Mouse (Mus musculus) stomach, embryonic 16.5 days (tissue): ENCODE results near the gene Smtnl1. TPM values are rescaled to one million over a fixed set of nuclear protein-coding genes. Genes with fewer than 3 reads are reported as not detected.
A peak's percentile ranks its signal among the peaks of the same experiment; 100 is the strongest.
"Not testable (repeated sequence)": the region's sequence is repeated elsewhere in the genome, so short reads cannot be mapped to it uniquely, and the experiment has no call there.

ENCODE experiments used
- ATAC-seq: fragments of 200-750 bp; cut with Nextera tagmentation; 2 replicates; pipeline ENCODE4 v1.8.0; 2017; ENCODE audit warnings: moderate number of reproducible peaks, moderate TSS enrichment; ENCODE audit not compliant: insufficient read depth, low FRiP score
- H3K27ac ChIP-seq: fragments of 300-500 bp; sonication (generic); 2 replicates; pipeline ENCODE4 v1.5.1; 2014; ENCODE audit warnings: low read length
- H3K27me3 ChIP-seq: fragments of 300-500 bp; sonication (generic); 2 replicates; pipeline ENCODE4 v1.6.1; 2014; ENCODE audit warnings: low read length, control low read depth, mixed read lengths; ENCODE audit not compliant: control insufficient read depth, insufficient read depth
- H3K36me3 ChIP-seq: fragments of 300-500 bp; sonication (generic); 2 replicates; pipeline ENCODE4 v1.6.1; 2014; ENCODE audit warnings: low read length; ENCODE audit not compliant: control insufficient read depth, insufficient read depth
- H3K4me1 ChIP-seq: fragments of 300-500 bp; sonication (generic); 2 replicates; pipeline ENCODE4 v1.6.1; 2014; ENCODE audit warnings: low read length, control low read depth, mixed read lengths; ENCODE audit not compliant: control insufficient read depth, insufficient read depth
- H3K4me2 ChIP-seq: fragments of 300-500 bp; sonication (generic); 2 replicates; pipeline ENCODE4 v1.6.1; 2014; ENCODE audit warnings: low read depth, low read length, mixed read lengths
- H3K4me3 ChIP-seq: fragments of 300-500 bp; sonication (generic); replicated peaks from 2 replicates; pipeline ENCODE4 v1.5.1; 2014; ENCODE audit warnings: mild to moderate bottlenecking, low read length
- H3K9ac ChIP-seq: fragments of 300-500 bp; sonication (generic); 2 replicates; pipeline ENCODE4 v1.6.1; 2014; ENCODE audit warnings: low read length
- H3K9me3 ChIP-seq: fragments of 300-500 bp; sonication (generic); replicated peaks from 2 replicates; pipeline ENCODE4 v1.6.1; 2016; ENCODE audit warnings: low read length, control low read depth; ENCODE audit not compliant: control insufficient read depth
- WGBS: fragments of 180-500 bp; shearing (Covaris S2); extraction: QIAGEN DNeasy Blood & Tissue Kit; methylation state at CpG from one replicate; pipeline ENCODE4 v1.1.7; 2014; 5-methylcytosine and 5-hydroxymethylcytosine counted together
- polyA plus RNA-seq: library from polyadenylated mRNA; unstranded; fragments of >200 nt; fragmentation: Nextera tagmentation; extraction: Ambion mirVana; gene quantifications from 2 replicates; pipeline ENCODE4 v1.2.1, GENCODE M21; 2015

Smtnl1 gene
- polyA plus RNA-seq, 1 experiment from 2014 or later: 1.7 TPM

DNA sequence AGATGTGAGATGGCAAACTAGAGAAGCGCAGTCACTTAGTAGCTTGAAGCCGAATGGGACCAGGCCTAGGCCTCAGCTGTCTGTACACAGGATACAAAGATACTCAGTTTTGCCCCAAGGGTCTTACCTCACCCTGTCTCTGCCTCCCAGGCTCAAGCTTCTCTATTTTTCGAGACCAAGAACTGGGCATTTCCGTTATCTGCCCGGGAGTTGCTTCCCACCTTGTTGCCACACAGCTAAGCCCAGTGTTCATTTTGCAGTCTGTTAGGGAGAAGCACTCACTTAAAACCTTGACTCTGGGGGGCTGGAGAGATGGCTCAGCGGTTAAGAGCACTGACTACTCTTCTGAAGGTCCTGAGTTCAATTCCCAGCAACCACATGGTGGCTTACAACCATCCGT, 18.5 kb downstream of the Smtnl1 start:
- ATAC-seq: no peak
- Histone ChIP-seq H3K4me3 (no peak overlapping the region), H3K36me3 (no peaks in the 10 kb centered on the region), H3K27me3 (no peaks in the 10 kb centered on the region), H3K9ac (no peak overlapping the region), H3K4me1 (peaks cover 4% of the 10 kb centered on the region; the same call in 1 of the 2 replicates), H3K9me3 (no peaks in the 10 kb centered on the region), H3K4me2 (no peak overlapping the region), H3K27ac (no peak overlapping the region)
- WGBS: 87% methylated on average over 7 of the region's 7 CpGs

DNA sequence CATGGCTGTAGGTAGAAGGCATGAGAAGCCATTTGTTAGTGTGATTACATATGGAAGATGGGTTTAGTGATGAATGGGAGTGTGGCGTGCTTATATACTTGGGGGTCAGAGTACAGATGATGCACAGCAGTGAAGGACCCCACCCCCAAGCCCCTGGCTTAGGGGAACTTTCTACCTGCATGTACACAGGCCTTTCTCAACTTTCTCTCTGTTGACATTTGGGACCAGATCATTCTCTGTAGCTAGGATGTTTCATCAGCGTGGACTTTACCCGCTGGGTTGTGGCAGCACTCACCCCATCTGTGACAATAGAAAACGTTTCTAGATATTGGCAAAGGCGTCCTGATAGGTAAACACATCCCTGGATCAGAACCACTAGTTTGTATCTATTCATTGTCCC, 21.2 kb downstream of the Smtnl1 start:
- H3K4me3 ChIP-seq, H3K27ac ChIP-seq, H3K4me2 ChIP-seq, H3K4me1 ChIP-seq, ATAC-seq, H3K9ac ChIP-seq, H3K27me3 ChIP-seq, H3K9me3 ChIP-seq, H3K36me3 ChIP-seq: not testable (repeated sequence)
- 70% methylated on average over 5 of the region's 5 CpGs for WGBS

DNA sequence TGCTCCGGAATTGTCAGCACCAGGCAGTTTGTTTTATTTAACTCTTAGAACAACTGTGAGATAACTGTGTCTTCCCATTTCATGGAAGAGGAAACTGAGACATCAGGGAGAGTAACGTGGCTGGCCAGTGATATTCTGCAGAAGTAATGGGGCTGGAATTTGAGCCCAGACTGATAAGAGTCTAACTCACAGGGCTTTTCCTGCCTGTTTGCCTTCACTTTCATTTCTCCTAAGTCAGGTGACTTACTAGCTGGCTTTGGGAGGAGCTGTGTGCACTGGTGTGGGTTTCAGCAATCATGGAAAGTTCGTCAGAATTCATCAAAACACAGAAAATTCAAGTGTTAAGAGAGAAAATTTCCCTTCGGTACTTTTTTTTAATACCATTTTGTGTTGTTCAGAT, 22.1 kb downstream of the Smtnl1 start:
- H3K27ac ChIP-seq: no peak overlapping the region
- no peak overlapping the region for H3K4me2 ChIP-seq
- H3K36me3 ChIP-seq: no peaks in the 10 kb centered on the region
- ATAC-seq: no peak
- H3K4me3 ChIP-seq: no peak overlapping the region
- peaks cover 4% of the 10 kb centered on the region; the same call in 1 of the 2 replicates for H3K4me1 ChIP-seq
- H3K9ac ChIP-seq: no peak overlapping the region
- WGBS: 75% methylated on average over 4 of the region's 4 CpGs
- H3K9me3 ChIP-seq: no peaks in the 10 kb centered on the region; the same call in 1 of the 2 replicates
- H3K27me3 ChIP-seq: no peaks in the 10 kb centered on the region

DNA sequence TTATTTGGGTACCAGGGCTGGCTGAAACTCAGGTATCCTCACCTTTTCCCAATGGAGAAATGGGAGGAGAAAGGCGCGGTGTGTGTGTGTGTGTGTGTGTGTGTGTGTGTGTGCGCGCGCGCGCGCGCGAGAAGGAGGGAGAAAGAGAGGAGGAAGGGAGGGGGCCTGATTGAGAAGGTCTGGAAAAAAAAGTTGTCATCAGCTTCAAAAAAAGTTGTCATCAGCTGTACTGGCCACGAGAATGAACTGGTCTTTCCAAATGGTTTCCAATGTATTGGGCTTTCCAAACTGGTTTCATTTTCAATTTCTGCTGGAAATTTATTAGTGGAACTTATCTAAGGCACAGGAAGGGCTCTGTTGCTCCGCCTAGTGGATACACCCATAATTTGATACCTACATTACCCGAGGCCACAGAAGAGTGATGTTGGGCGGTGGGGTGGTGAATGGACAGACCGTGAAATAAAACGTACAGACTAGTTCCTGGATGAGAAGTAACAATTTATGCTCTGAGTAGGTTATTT, 23.4 kb downstream of the Smtnl1 start:
- H3K9ac ChIP-seq: peak overlapping the region; percentile 77
- WGBS: under 1% methylated on average over 16 of the region's 16 CpGs
- H3K36me3 ChIP-seq: no peaks in the 10 kb centered on the region
- H3K27me3 ChIP-seq: no peaks in the 10 kb centered on the region
- peak overlapping the region; percentile 80 for H3K4me2 ChIP-seq
- peak overlapping the region; percentile 66 for H3K27ac ChIP-seq
- H3K4me3 ChIP-seq: peak overlapping the region; percentile 52
- peaks cover 4% of the 10 kb centered on the region; the same call in 1 of the 2 replicates for H3K4me1 ChIP-seq
- ATAC-seq: peak; percentile 75; the same call in 1 of the 2 replicates
- H3K9me3 ChIP-seq: peaks cover 3% of the 10 kb centered on the region; the same call in 1 of the 2 replicates

DNA sequence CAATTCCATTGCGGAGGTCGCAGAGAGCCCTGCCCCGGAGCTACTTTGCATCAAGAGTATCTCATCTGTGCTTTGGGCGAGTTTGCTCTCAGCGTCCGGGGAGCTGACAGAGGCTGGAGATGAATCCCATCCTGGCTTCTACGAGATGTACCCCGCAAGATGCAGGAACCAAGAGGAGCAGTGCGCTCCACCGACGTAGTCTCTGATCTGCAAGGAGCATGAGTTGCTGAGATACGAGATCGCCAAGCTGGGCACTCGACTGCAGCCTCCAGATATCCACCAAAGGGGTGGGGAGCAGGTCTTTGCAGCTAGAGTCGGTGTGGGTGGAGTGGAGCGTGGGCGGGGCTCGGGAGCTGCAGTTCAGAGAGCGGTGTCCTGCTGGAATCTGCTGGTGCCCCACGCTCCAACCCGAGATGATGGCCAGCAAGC, 23.9 kb downstream of the Smtnl1 start, which contains the start of gene Ube2l6:
Ube2l6 (plus strand) TSS at position 336 of the 429 bp plus-strand sequence.
- Histone ChIP-seq H3K27me3 (no peaks in the 10 kb centered on the region), H3K9ac (peak within 1 kb of the TSS; percentile 77), H3K9me3 (peaks cover 3% of the 10 kb centered on the region; the same call in 1 of the 2 replicates), H3K27ac (peak within 1 kb of the TSS; percentile 66), H3K4me1 (peaks cover 4% of the 10 kb centered on the region; the same call in 1 of the 2 replicates), H3K36me3 (no peaks in the 10 kb centered on the region), H3K4me2 (peak within 1 kb of the TSS; percentile 80), H3K4me3 (peak within 1 kb of the TSS; percentile 52)
- under 1% methylated on average over 21 of the region's 21 CpGs for WGBS
- peak; percentile 89 for ATAC-seq

DNA sequence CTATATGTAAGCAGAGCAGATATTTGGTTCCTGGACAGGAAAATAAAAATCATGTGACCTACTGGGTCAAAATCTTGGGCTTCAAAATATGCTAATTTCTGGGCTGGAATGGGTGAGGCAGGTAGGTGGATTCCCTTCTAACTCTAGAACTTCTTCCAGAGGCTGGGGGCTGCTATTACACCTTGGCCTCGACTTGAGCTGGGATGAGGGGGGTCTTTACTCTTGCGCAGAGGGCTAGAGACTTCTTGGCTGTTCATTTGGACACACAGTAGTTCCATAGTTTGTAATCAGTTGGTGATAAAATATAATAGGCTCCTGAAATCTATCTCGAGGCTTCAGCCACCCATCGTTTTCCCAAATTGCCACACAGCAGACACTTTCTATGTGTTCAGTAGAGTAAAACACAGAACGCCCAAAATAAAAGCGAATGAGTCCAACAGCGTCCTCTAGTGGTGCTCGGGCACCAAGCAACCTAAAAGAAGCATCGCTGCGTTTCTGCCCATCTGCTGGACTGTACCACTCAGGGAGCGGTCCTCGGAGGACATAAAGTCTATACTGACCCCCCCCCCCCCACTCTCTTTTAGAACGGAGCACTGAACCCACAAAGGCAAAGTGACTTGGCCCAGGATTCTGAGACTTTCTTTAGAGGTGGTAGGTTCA, 24.5 kb downstream of the Smtnl1 start:
- Histone ChIP-seq H3K9me3 (peaks cover 3% of the 10 kb centered on the region; the same call in 1 of the 2 replicates), H3K27me3 (no peaks in the 10 kb centered on the region), H3K36me3 (no peaks in the 10 kb centered on the region), H3K9ac (peak overlapping the region; percentile 77), H3K4me3 (peak overlapping the region; percentile 52), H3K27ac (peak overlapping the region; percentile 66), H3K4me1 (peaks cover 4% of the 10 kb centered on the region; the same call in 1 of the 2 replicates), H3K4me2 (peak overlapping the region; percentile 80)
- peak; percentile 63; the same call in 1 of the 2 replicates for ATAC-seq
- WGBS: 11% methylated on average over 13 of the region's 13 CpGs

DNA sequence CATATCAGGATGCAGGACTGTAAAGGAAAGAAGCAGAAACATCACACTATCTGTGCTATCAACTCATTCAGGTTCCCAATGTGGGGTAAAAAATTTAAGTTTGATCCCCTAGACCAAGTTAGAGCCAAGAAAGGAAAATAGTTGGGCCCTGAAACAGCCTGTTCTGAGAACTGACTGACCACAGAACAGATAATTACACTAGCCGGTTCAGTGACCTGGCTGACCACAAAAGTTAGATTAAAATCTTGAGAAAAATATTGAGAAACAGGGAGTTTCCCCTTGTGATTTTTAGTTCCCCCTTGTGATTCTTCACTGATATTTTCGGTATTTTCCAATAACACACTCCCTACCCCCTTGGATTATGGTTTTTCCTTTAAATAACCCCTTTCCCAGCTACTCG, 28.6 kb downstream of the Smtnl1 start:
- 81% methylated on average over 3 of the region's 3 CpGs for WGBS

DNA sequence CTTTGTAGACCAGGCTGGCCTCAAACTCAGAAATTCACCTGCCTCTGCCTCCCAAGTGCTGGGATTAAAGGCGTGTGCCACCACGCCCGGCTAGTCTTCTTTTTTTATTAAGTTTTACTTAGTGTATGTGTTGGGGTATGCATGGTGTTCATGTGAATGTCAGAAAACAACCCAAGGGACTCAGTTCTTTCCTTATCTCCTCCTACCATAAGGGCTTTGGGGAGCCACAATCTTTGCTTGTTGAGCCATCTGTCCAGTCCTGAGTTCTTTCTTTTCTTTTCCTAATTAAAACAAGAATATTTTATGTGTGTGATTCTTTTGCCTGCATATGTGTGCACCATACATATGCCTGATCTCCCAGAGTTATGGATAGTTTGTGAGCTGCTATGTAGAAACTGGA, 29.3 kb downstream of the Smtnl1 start:
- Histone ChIP-seq H3K27ac (no peak overlapping the region), H3K4me3 (no peak overlapping the region), H3K4me2 (no peak overlapping the region), H3K9ac (no peak overlapping the region), H3K4me1 (no peaks in the 10 kb centered on the region), H3K27me3 (no peaks in the 10 kb centered on the region), H3K9me3 (peaks cover 3% of the 10 kb centered on the region; the same call in 1 of the 2 replicates), H3K36me3 (no peaks in the 10 kb centered on the region)
- no peak for ATAC-seq
- 84% methylated on average over 3 of the region's 3 CpGs for WGBS

More for the DNA sequence above, 28.6 kb downstream of the Smtnl1 start:
- Histone ChIP-seq H3K4me3 (no peak overlapping the region), H3K4me2 (no peak overlapping the region), H3K4me1 (no peaks in the 10 kb centered on the region), H3K9ac (no peak overlapping the region), H3K9me3 (peaks cover 3% of the 10 kb centered on the region; the same call in 1 of the 2 replicates), H3K36me3 (no peaks in the 10 kb centered on the region), H3K27me3 (no peaks in the 10 kb centered on the region), H3K27ac (no peak overlapping the region)
- ATAC-seq: no peak

DNA sequence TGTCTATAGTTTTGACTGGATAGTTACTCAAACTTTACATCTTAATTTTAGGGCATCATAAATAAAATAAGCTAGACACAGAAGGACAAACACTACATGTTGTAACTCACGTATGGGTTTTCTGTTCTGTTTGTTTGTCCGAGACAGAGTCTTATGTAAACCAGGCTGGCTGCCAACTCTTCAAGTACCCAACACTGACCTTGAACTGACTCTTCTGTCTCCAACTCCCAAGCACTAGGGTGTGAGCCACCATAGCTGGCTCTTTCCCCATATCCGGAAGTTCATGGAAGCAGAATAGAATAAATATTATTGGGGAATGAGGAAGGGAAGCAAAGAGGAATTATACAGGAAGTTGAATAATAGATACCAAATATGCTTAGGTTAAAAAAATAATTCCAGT, 29.9 kb downstream of the Smtnl1 start:
- no peak for ATAC-seq
- Histone ChIP-seq H3K9me3 (peaks cover 3% of the 10 kb centered on the region; the same call in 1 of the 2 replicates), H3K27me3 (no peaks in the 10 kb centered on the region), H3K9ac (no peak overlapping the region), H3K4me2 (no peak overlapping the region), H3K4me3 (no peak overlapping the region), H3K27ac (no peak overlapping the region), H3K4me1 (no peaks in the 10 kb centered on the region), H3K36me3 (no peaks in the 10 kb centered on the region)
- WGBS: 56% methylated on average over 3 of the region's 3 CpGs
